Mouse (Mus musculus): ENCODE results near the gene Kcns3. TPM values are rescaled to one million over a fixed set of nuclear protein-coding genes. Genes with fewer than 3 reads are reported as not detected.
A peak's percentile ranks its signal among the peaks of the same experiment; 100 is the strongest.

Gene Kcns3
- polyA plus RNA-seq, 1 experiment: 0.86 TPM

DNA sequence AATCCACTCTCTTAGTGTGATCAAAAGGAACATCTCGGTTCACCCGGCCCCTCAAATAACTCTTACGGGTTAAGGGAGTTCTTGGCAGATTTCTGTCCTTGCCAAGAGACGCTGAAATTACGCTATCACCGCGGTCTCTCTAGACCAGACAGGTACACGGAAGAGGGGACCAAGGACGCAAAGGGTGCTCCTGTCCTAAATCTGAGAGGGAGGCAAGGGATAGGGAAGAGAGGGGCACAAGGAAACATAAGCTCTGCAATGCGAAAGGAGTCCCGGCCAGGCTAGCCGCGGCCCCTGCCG lies 1.8 kb downstream of the Kcns3 start:
- TF ChIP-seq POLR2A (IDR thresholded peaks at IDR 0.05; ENCODE audit: low read depth, low read length) (no peak), CTCF (IDR thresholded peaks at IDR 0.05; ENCODE audit: extremely low read depth, insufficient read length, insufficient replicate concordance, low read depth, low read length) (0 out of 2 replicates have a peak, but pooled peaks have one; percentile 10)
- Histone ChIP-seq H3K36me3 (ENCODE audit: control insufficient read depth, insufficient read depth, low read length) (no peaks in the 10 kb centered on the region), H3K4me1 (ENCODE audit: control insufficient read depth, insufficient read depth, insufficient read length, low read length) (peaks cover 3% of the 10 kb centered on the region; the same call in 1 of the 2 replicates), H3K27me3 (ENCODE audit: control insufficient read depth, insufficient read depth, low read length) (peaks cover 17% of the 10 kb centered on the region), H3K4me3 (ENCODE audit: low read depth, low read length) (peak overlapping the region; percentile 64), H3K27ac (ENCODE audit: insufficient read depth, low read depth, low read length) (no peak overlapping the region)
- WGBS: 2% methylated on average over 14 of the region's 14 CpGs

DNA sequence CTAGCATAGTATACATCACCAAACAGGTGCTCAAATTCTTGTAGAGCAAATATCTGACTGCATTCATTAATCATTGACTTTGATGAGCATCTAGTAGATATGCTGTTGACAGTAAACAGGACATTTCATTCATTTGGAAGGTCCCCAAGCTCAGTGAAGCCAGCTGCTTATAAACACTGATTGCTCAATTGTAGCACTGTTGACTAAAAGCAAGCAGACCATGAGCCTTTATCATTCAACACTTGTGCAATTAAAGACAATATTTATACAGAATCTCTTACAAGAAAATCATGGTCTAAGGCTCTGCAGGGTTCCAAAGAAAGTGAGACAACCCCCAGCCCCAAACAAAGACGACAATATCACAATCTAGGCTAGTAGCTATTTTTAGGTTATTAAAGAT lies 6.0 kb downstream of the Kcns3 start:
- no peak for TF ChIP-seq CTCF (IDR thresholded peaks at IDR 0.05; ENCODE audit: extremely low read depth, insufficient read length, insufficient replicate concordance, low read depth, low read length)
- no peak for TF ChIP-seq POLR2A (IDR thresholded peaks at IDR 0.05; ENCODE audit: low read depth, low read length)
- Histone ChIP-seq H3K36me3 (ENCODE audit: control insufficient read depth, insufficient read depth, low read length) (no peaks in the 10 kb centered on the region), H3K27ac (ENCODE audit: insufficient read depth, low read depth, low read length) (no peak overlapping the region), H3K27me3 (ENCODE audit: control insufficient read depth, insufficient read depth, low read length) (peaks cover 14% of the 10 kb centered on the region), H3K4me3 (ENCODE audit: low read depth, low read length) (no peak overlapping the region), H3K4me1 (ENCODE audit: control insufficient read depth, insufficient read depth, insufficient read length, low read length) (no peaks in the 10 kb centered on the region; the same call in 1 of the 2 replicates)
- WGBS: 50% methylated on average over 1 of the region's 1 CpGs

DNA sequence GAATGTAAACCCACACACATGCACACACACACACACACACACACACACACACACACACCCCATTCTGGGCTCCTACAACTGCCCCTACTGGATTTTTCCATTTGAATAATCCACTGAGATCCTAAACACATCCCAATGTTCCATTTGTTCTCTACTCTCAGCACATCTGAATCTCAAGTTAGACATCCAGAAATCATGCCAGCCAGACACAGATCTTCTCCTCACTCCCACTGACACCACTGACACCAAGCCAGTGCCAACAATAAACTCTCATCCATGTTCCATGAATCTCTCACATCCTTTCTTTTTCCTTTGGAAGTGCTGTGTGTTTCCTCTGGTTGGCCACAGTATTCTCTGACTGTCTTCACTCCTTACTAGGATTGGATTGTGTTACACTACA lies 18.4 kb downstream of the Kcns3 start:
- H3K36me3 ChIP-seq (ENCODE audit: control insufficient read depth, insufficient read depth, low read length): no peaks in the 10 kb centered on the region
- no peak overlapping the region for H3K27ac ChIP-seq (ENCODE audit: insufficient read depth, low read depth, low read length)
- no peaks in the 10 kb centered on the region for H3K27me3 ChIP-seq (ENCODE audit: control insufficient read depth, insufficient read depth, low read length)
- no peak overlapping the region for H3K4me3 ChIP-seq (ENCODE audit: low read depth, low read length)
- no peaks in the 10 kb centered on the region for H3K4me1 ChIP-seq (ENCODE audit: control insufficient read depth, insufficient read depth, insufficient read length, low read length)
- no peak for TF ChIP-seq CTCF (IDR thresholded peaks at IDR 0.05; ENCODE audit: extremely low read depth, insufficient read length, insufficient replicate concordance, low read depth, low read length)
- no peak for TF ChIP-seq POLR2A (IDR thresholded peaks at IDR 0.05; ENCODE audit: low read depth, low read length)

DNA sequence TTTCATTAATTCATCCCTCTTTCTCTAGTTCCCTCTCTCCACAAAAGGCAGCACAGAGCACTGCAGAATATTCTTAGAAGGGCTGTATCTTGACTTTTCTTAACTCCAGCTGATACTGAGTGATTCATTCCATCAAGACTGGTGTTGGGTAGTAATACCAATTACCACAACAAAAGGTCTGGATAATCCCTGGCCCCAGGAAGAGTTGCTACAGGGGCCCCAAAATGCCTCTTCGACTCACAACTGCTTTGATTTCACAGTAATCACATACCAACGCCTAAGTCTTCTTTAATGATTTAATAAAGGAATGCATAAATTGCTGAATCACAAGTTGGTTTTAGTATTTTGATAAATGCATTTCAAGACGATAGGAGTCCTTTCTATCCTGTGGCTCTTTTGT lies 21.7 kb downstream of the Kcns3 start:
- H3K4me1 ChIP-seq (ENCODE audit: control insufficient read depth, insufficient read depth, insufficient read length, low read length): no peaks in the 10 kb centered on the region
- no peak overlapping the region for H3K27ac ChIP-seq (ENCODE audit: insufficient read depth, low read depth, low read length)
- no peaks in the 10 kb centered on the region for H3K36me3 ChIP-seq (ENCODE audit: control insufficient read depth, insufficient read depth, low read length)
- TF ChIP-seq POLR2A (IDR thresholded peaks at IDR 0.05; ENCODE audit: low read depth, low read length): no peak
- TF ChIP-seq CTCF (IDR thresholded peaks at IDR 0.05; ENCODE audit: extremely low read depth, insufficient read length, insufficient replicate concordance, low read depth, low read length): no peak
- H3K4me3 ChIP-seq (ENCODE audit: low read depth, low read length): no peak overlapping the region
- WGBS: 62% methylated on average over 3 of the region's 3 CpGs
- no peaks in the 10 kb centered on the region for H3K27me3 ChIP-seq (ENCODE audit: control insufficient read depth, insufficient read depth, low read length)

DNA sequence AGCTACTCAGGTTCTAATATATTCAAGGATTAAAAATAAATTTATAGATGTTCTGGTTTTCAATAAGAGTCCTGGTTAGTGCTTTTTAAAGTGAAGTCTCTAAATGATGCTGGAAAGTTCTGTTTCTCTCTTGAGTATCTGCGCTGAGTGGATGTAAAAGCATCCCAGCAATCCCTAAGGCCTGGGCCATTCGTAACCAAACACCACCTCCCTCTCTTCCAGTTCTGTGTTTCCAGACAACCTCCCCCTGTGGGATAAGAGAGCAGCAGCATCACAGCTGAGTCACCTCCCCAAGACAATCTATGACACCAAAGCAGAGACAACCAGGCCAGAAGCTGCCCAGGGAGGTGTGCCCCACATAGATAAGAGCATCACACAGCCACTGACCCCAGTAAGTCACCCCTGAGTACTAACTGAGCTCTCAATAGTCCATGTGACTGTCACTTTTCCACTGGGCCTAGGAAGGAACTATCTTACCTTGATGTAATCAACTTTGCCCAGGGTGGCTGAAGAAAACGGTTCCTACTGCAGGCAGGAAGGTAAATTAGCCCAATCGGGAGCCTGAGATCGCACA lies 24.6 kb downstream of the Kcns3 start:
- no peak overlapping the region for H3K27ac ChIP-seq (ENCODE audit: insufficient read depth, low read depth, low read length)
- no peak for TF ChIP-seq POLR2A (IDR thresholded peaks at IDR 0.05; ENCODE audit: low read depth, low read length)
- TF ChIP-seq CTCF (IDR thresholded peaks at IDR 0.05; ENCODE audit: extremely low read depth, insufficient read length, insufficient replicate concordance, low read depth, low read length): no peak
- 60% methylated on average over 5 of the region's 5 CpGs for WGBS

DNA sequence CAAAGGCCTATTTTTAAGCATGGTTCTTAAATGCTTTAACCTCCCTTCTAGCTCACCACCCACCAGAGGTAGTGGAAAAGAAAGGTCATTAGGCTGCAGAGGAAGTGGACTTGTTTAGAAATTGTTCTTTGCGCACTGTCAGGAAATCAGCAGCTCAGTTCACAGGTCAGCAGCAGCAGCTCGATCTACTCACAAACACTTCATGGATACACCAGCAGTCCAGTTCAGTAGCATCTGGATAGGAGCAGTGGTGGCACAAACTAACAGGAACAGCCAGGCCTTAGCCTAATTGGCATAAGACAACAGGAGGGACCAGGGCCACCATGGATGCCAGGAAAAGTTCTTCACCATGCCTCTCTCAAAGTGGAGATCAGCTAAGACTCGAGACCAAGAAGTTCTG lies 49.3 kb downstream of the Kcns3 start:
- no peak overlapping the region for H3K4me3 ChIP-seq (ENCODE audit: low read depth, low read length)
- no peak overlapping the region for H3K27ac ChIP-seq (ENCODE audit: insufficient read depth, low read depth, low read length)
- 77% methylated on average over 3 of the region's 3 CpGs for WGBS
- no peaks in the 10 kb centered on the region for H3K27me3 ChIP-seq (ENCODE audit: control insufficient read depth, insufficient read depth, low read length)
- no peaks in the 10 kb centered on the region for H3K36me3 ChIP-seq (ENCODE audit: control insufficient read depth, insufficient read depth, low read length)
- H3K4me1 ChIP-seq (ENCODE audit: control insufficient read depth, insufficient read depth, insufficient read length, low read length): no peaks in the 10 kb centered on the region
- TF ChIP-seq CTCF (IDR thresholded peaks at IDR 0.05; ENCODE audit: extremely low read depth, insufficient read length, insufficient replicate concordance, low read depth, low read length): no peak

More for the DNA sequence above, 24.6 kb downstream of the Kcns3 start:
- no peaks in the 10 kb centered on the region for H3K27me3 ChIP-seq (ENCODE audit: control insufficient read depth, insufficient read depth, low read length)
- no peaks in the 10 kb centered on the region for H3K4me1 ChIP-seq (ENCODE audit: control insufficient read depth, insufficient read depth, insufficient read length, low read length)
- no peak overlapping the region for H3K4me3 ChIP-seq (ENCODE audit: low read depth, low read length)
- H3K36me3 ChIP-seq (ENCODE audit: control insufficient read depth, insufficient read depth, low read length): no peaks in the 10 kb centered on the region

DNA sequence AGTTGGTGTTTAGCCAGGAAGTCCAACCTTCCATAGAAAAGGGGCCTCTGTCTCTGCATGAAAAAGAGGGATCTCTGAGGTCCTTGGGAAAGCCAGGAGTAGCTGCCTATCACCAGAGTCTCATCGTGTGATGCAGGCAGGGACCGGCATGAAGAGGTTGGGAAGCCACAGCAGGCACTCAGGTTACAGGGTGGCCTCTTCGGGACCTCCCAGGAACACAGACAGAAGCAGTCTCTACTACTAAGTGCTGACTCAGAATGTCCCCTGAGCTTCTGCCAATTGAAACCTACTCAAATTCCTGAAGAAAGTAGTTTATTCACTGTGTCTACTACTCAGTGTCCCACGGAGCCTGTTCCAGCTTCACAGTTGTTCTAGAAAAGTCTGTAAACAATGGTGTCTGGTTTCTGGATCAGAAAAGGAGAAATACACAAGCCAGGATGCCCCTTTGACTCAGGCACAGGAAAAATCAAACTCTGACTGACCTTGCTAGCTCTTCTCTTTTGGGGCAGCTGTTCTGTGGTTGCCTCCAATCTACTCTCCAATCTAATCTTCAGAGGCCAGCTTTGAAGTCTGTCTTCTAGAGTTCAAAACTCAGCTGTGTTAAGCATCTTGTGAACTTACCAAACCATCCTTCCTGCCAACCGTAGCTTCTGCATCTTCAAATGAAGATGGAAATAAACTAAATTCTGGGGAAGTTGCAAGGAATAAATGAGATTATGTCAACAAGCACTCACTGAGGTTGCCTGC lies 62.1 kb downstream of the Kcns3 start:
- H3K4me1 ChIP-seq (ENCODE audit: control insufficient read depth, insufficient read depth, insufficient read length, low read length): no peaks in the 10 kb centered on the region
- 58% methylated on average over 5 of the region's 5 CpGs for WGBS

More for the DNA sequence above, 62.1 kb downstream of the Kcns3 start:
- no peak overlapping the region for H3K4me3 ChIP-seq (ENCODE audit: low read depth, low read length)
- H3K27me3 ChIP-seq (ENCODE audit: control insufficient read depth, insufficient read depth, low read length): no peaks in the 10 kb centered on the region
- H3K27ac ChIP-seq (ENCODE audit: insufficient read depth, low read depth, low read length): no peak overlapping the region
- no peaks in the 10 kb centered on the region for H3K36me3 ChIP-seq (ENCODE audit: control insufficient read depth, insufficient read depth, low read length)
- TF ChIP-seq POLR2A (IDR thresholded peaks at IDR 0.05; ENCODE audit: low read depth, low read length) (no peak), CTCF (IDR thresholded peaks at IDR 0.05; ENCODE audit: extremely low read depth, insufficient read length, insufficient replicate concordance, low read depth, low read length) (no peak)

All from small intestine, adult 2 months (tissue).